Mouse (Mus musculus) heart, postnatal 0 days (tissue): Measurements from ENCODE around the gene Nuak2.

Source experiments
- CTCF ChIP-seq: IDR thresholded peaks from 2 replicates; pipeline ENCODE4 v1.5.1; 2016; ENCODE audit warnings: antibody characterized with exemption, control low read depth, low read depth
- EP300 ChIP-seq: IDR thresholded peaks from 2 replicates; pipeline ENCODE4 v1.6.1; 2016; ENCODE audit warnings: antibody characterized with exemption, low read depth

DNA sequence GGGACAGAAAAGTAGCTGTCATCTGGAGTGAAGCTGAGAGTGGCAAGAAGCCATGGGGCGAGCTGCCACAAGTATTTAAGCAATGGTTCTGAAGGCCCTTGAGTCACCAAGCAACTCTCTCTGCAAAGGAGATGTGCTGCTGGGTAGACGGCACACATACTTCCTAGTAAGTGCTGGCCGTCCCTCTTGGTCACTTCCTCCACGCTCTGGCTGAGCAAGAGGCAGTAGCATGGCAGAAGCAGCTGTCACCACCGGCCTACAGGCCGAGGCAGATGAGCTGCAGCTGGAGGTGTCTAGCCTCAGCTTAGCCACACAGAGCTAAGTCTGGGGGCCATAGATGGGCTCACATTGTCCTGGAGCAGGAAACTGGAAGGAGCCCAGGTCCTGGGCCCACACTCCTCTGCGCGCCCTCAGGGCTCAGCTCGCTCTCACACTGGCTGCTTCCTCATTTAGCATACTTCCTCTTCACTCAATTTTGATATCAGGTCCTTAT lies 54.8 kb downstream of the Nuak2 start:
- TF ChIP-seq EP300 (no peak), CTCF (no peak)
